In the genomic region with DNA sequence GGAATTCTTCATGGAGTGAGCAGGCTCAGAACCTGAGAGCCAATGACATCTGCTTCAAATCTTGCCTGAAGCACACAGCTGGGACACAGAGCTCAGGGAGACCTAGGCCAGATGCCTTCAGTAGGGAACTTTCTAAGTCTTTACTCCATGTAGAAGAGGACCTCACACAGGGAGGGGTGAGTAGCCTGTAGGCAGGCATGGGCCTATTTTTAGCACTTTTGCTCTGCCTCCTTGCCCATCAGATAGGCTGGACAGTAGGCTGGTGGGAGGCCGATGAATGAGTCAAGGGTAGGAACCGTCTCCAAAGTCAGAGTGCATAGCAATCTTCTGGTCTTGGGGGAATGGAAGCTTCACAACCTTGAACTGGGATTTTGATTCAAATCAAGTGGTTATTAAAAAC, we compare ENCODE assay signal across 13 mouse cellular contexts. TPM values are rescaled to one million over a fixed set of nuclear protein-coding genes. Genes with fewer than 3 reads are reported as not detected.
DNase-seq lines count a peak whose midpoint lies in the region; ATAC-seq lines count a peak whose summit lies in the region.
"Had no signal": no experiment of that assay in that cellular context is flagged by ENCODE, and none has a peak within 500 bp of the region (broad histone marks: within the 10 kb centered on the region; RNA-seq: fewer than 3 reads in every experiment).

No protein-coding gene starts in this region.

- H3K27me3 ChIP-seq in midbrain, embryonic 10.5 days (ENCODE audit: low read depth, poor library complexity, severe bottlenecking), result peaks cover 20% of the 10 kb centered on the region
- peaks cover 2% of the 10 kb centered on the region; the same call in 1 of the 2 replicates for H3K27me3 ChIP-seq in midbrain, embryonic 16.5 days (ENCODE audit: control insufficient read depth, insufficient read depth, low read depth, low read length)
- H3K27me3 ChIP-seq in embryonic facial prominence, embryonic 15.5 days, result no peaks in the 10 kb centered on the region
- no peaks in the 10 kb centered on the region for H3K27me3 ChIP-seq in heart, embryonic 12.5 days (replicated peaks)
- no peaks in the 10 kb centered on the region for H3K27me3 ChIP-seq in limb, embryonic 12.5 days
- H3K27me3 ChIP-seq: CH12.LX; intestine, embryonic 15.5 days had no signal

- H3K4me2 ChIP-seq in midbrain, embryonic 16.5 days (ENCODE audit: low read length), result no peak overlapping the region
- H3K4me2 ChIP-seq in embryonic facial prominence, embryonic 15.5 days (replicated peaks), result no peak overlapping the region
- no peak overlapping the region for H3K4me2 ChIP-seq in heart, embryonic 12.5 days
- no peak overlapping the region for H3K4me2 ChIP-seq in limb, embryonic 12.5 days
- H3K4me2 ChIP-seq: intestine, embryonic 15.5 days had no signal

- H3K4me1 ChIP-seq in midbrain, embryonic 10.5 days, result peaks cover 65% of the 10 kb centered on the region
- peaks cover 17% of the 10 kb centered on the region for H3K4me1 ChIP-seq in midbrain, embryonic 16.5 days (ENCODE audit: control insufficient read depth, insufficient read depth, low read length)
- peaks cover 55% of the 10 kb centered on the region for H3K4me1 ChIP-seq in embryonic facial prominence, embryonic 15.5 days
- H3K4me1 ChIP-seq in heart, embryonic 12.5 days (replicated peaks), result peaks cover 81% of the 10 kb centered on the region
- peaks cover 64% of the 10 kb centered on the region for H3K4me1 ChIP-seq in limb, embryonic 12.5 days (replicated peaks)

- 0 out of 2 replicates have a peak overlapping the region, but pooled peaks have one; percentile 2 for H3K27ac ChIP-seq in midbrain, embryonic 10.5 days (replicated peaks)
- no peak overlapping the region for H3K27ac ChIP-seq in midbrain, embryonic 16.5 days (ENCODE audit: low read length)
- H3K27ac ChIP-seq in embryonic facial prominence, embryonic 15.5 days (replicated peaks), result peak overlapping the region; percentile 89; the same call in 1 of the 2 replicates
- H3K27ac ChIP-seq in heart, embryonic 12.5 days (ENCODE audit: poor library complexity, severe bottlenecking), result peak overlapping the region; percentile 87
- H3K27ac ChIP-seq in limb, embryonic 12.5 days, result 0 out of 2 replicates have a peak overlapping the region, but pooled peaks have one; percentile 37
- H3K27ac ChIP-seq: intestine, embryonic 15.5 days; macrophage had no signal

- H3K9ac ChIP-seq in midbrain, embryonic 16.5 days (ENCODE audit: low read depth, low read length), result no peak overlapping the region
- no peak overlapping the region for H3K9ac ChIP-seq in embryonic facial prominence, embryonic 15.5 days
- H3K9ac ChIP-seq in heart, embryonic 12.5 days, result no peak overlapping the region
- H3K9ac ChIP-seq in limb, embryonic 12.5 days (replicated peaks), result no peak overlapping the region
- H3K9ac ChIP-seq: intestine, embryonic 15.5 days had no signal

- no peaks in the 10 kb centered on the region for H3K9me3 ChIP-seq in midbrain, embryonic 10.5 days (replicated peaks)
- no peaks in the 10 kb centered on the region for H3K9me3 ChIP-seq in midbrain, embryonic 16.5 days (replicated peaks; ENCODE audit: control insufficient read depth, low read length, poor library complexity, severe bottlenecking)
- H3K9me3 ChIP-seq in embryonic facial prominence, embryonic 15.5 days (replicated peaks), result no peaks in the 10 kb centered on the region
- H3K9me3 ChIP-seq in heart, embryonic 12.5 days (replicated peaks), result no peaks in the 10 kb centered on the region
- H3K9me3 ChIP-seq in limb, embryonic 12.5 days, result no peaks in the 10 kb centered on the region
- H3K9me3 ChIP-seq: intestine, embryonic 15.5 days had no signal

- H3K4me3 ChIP-seq in midbrain, embryonic 10.5 days, result no peak overlapping the region
- H3K4me3 ChIP-seq in midbrain, embryonic 16.5 days (ENCODE audit: low read depth, low read length), result no peak overlapping the region
- H3K4me3 ChIP-seq in embryonic facial prominence, embryonic 15.5 days (replicated peaks), result no peak overlapping the region
- no peak overlapping the region for H3K4me3 ChIP-seq in heart, embryonic 12.5 days
- no peak overlapping the region for H3K4me3 ChIP-seq in limb, embryonic 12.5 days (replicated peaks)
- H3K4me3 ChIP-seq: intestine, embryonic 15.5 days had no signal

- 89% methylated on average over 2 of the region's 2 CpGs for WGBS in midbrain, embryonic 10.5 days
- 98% methylated on average over 2 of the region's 2 CpGs for WGBS in midbrain, embryonic 16.5 days
- WGBS in embryonic facial prominence, embryonic 15.5 days, result 79% methylated on average over 2 of the region's 2 CpGs
- 9% methylated on average over 2 of the region's 2 CpGs for WGBS in heart, embryonic 12.5 days
- 88% methylated on average over 2 of the region's 2 CpGs for WGBS in limb, embryonic 12.5 days

- DNase-seq in midbrain, embryonic 10.5 days (ENCODE audit: low spot score), result no peak
- DNase-seq in cerebellum, postnatal 14 days, result no peak
- no peak for DNase-seq in layer of hippocampus, adult 18-20 months (ENCODE audit: low spot score in 2 of 2)
- DNase-seq: adrenal gland, postnatal 10 days; cerebellum, postnatal 36 days; kidney, postnatal 36 days had no signal

- no peak for ATAC-seq in midbrain, embryonic 16.5 days
- no peak for ATAC-seq in embryonic facial prominence, embryonic 15.5 days (ENCODE audit: insufficient number of reproducible peaks, low FRiP score, low TSS enrichment, low read depth)
- peak; percentile 36; the same call in 1 of the 2 replicates for ATAC-seq in heart, embryonic 12.5 days (ENCODE audit: insufficient number of reproducible peaks, low FRiP score)
- ATAC-seq in limb, embryonic 12.5 days (ENCODE audit: insufficient number of reproducible peaks, insufficient read depth, low FRiP score, low TSS enrichment, low read depth), result no peak
- ATAC-seq: intestine, embryonic 15.5 days had no signal

- no peaks in the 10 kb centered on the region for H3K36me3 ChIP-seq in midbrain, embryonic 10.5 days
- H3K36me3 ChIP-seq in midbrain, embryonic 16.5 days (ENCODE audit: control insufficient read depth, insufficient read depth, low read length), result no peaks in the 10 kb centered on the region
- H3K36me3 ChIP-seq in embryonic facial prominence, embryonic 15.5 days, result no peaks in the 10 kb centered on the region
- H3K36me3 ChIP-seq in heart, embryonic 12.5 days, result no peaks in the 10 kb centered on the region
- no peaks in the 10 kb centered on the region for H3K36me3 ChIP-seq in limb, embryonic 12.5 days
- H3K36me3 ChIP-seq: intestine, embryonic 15.5 days had no signal

RNA-seq across cellular contexts. Expression of a gene that starts 22.7 kb away (rescaled TPM):
- polyA plus RNA-seq in midbrain, embryonic 10.5 days (2016; fragmentation: Nextera tagmentation; extraction: Ambion mirVana), result 13.6 and 15.8 TPM in 2 replicates
- 18.4 and 21.7 TPM in 2 replicates for polyA plus RNA-seq in midbrain, embryonic 16.5 days (2015; fragmentation: Nextera tagmentation; extraction: Ambion mirVana)
- 20.7 and 24.2 TPM in 2 replicates for polyA plus RNA-seq in embryonic facial prominence, embryonic 15.5 days (2015; fragmentation: Nextera tagmentation; extraction: Ambion mirVana)
- 51.8 and 55.2 TPM in 2 replicates for polyA plus RNA-seq in heart, embryonic 12.5 days (2016; fragmentation: Nextera tagmentation; extraction: Ambion mirVana)
- polyA plus RNA-seq in limb, embryonic 12.5 days (2016; fragmentation: Nextera tagmentation; extraction: Ambion mirVana), result 11.9 and 13.0 TPM in 2 replicates
- 1 to 10 TPM; 7.7 to 8.1 TPM for total RNA-seq in layer of hippocampus, adult 18-20 months (2021)
- polyA plus RNA-seq: macrophage had no signal
